Mouse (Mus musculus) kidney, postnatal 14 days (tissue): ENCODE data around the gene Prkag2.
A peak's percentile ranks its signal among the peaks of the same experiment; 100 is the strongest.
"Not testable (repeated sequence)": the region's sequence is repeated elsewhere in the genome, so short reads cannot be mapped to it uniquely, and the experiment has no call there.

ENCODE experiments used
- DNase-seq: peaks from one replicate; pipeline ENCODE4 v3.0.0; 2022; ENCODE audit warnings: mixed read lengths

The Prkag2 gene

GRCm38 (mm10) chr5:24860635-24861448 is 239.6 kb downstream of the Prkag2 start:
- DNase-seq, result peak; percentile 14

- DNase-seq, result no peak
Observed at GRCm38 (mm10) chr5:24859771-24860540, 240.5 kb downstream of the Prkag2 start.

DNA sequence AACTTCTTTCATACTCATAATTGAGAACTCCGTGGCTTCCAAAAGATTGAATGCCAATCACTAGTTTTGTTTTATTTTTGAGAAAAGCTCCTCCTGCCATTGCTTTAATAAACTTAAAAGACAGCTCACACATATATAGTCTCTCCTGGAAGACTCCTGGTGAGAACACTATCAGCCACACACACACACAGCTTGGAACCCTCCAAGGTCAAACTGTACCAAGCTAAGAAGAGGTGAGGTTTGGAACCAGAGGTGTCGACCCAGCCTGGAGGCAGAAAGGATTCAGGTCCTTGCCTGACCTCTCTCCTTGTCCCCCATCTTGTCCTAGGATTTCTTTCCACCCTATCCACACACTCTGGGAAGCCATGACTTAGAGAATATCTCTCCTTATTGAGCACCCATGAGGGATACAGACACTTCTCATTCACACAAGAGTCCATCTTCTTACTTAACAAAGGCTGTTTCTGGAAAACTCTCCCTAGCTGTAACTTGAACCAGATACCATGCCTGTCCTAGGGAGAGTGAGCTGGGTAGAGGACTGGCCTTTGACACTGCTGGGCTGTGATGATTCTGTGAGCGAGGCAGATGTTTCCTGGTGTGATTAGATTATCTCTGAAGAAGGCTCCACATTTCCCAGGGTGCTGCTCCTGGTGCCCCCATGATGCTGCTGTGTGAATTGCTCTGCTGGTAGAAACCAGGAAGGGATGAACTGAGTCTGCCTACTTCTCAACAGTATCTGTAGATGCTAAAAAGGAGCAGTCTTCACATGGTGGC is 245.4 kb downstream of the Prkag2 start:
- no peak for DNase-seq

DNA sequence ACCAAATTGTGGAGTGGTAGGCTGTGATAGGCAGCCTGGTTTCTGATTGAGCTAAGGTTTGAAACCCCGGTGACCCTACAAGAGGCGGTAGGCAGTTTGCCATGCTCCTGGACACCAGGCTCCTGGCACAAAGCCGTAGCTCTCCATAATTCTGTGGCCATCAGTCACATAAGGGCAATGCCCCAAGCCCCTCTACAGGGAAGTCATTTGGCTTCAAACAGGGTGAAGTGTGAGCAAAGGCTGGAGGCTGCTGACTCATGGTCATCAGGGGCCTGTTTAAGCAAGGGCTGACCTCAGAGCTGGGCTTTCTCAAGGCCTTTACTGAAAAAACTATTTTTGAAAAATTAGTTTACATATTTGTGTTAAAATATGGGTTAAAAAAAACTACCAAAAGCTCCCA is 246.2 kb downstream of the Prkag2 start:
- DNase-seq, result no peak

DNA sequence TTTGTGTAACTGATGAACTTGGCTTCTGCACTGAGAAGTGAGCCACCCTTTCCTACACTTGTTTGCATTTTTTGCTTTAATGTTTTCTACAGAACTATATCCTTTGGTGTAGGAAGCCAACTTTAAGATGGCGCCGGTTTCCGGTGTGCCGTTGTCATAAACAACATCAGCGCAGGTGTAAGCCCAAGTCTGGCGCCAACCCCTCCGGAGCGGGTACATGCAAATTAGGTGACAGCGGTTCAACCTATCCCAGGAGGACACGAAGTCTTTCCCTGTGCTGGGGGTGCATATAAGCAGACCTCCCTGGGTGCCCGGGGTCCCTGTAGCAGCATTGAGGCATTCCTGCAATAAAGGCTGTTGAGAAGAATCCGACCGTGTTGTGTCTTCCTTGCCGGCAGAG is 252.2 kb downstream of the Prkag2 start:
- DNase-seq, result not testable (repeated sequence)

GRCm38 (mm10) chr5:24843841-24844240 is 256.6 kb downstream of the Prkag2 start:
- DNase-seq, result no peak

DNA sequence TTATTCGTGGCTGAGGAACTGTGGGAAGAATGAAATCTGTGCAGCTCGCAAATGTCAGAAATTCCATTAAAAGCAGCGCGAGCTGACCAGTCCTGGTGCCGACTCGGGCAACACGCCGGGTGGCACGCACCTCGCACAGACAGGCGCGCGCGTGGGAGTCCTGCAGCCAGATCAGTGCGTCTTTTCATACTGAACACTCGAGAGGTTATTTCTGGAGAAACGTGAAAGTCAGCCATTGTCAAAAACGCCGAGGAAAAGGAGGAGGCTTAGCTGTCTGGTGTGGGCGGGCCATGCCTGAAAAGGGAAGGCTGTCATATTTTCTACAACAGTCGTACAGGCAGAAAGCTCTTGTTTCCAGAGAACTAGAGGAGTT is 257.4 kb downstream of the Prkag2 start:
- no peak for DNase-seq

- peak; percentile 99 for DNase-seq
Observed at GRCm38 (mm10) chr5:24842274-24843102, 258.0 kb downstream of the Prkag2 start, which contains the start of gene Rheb. Gene Rheb (minus strand): TSS chr5:24842624.

DNA sequence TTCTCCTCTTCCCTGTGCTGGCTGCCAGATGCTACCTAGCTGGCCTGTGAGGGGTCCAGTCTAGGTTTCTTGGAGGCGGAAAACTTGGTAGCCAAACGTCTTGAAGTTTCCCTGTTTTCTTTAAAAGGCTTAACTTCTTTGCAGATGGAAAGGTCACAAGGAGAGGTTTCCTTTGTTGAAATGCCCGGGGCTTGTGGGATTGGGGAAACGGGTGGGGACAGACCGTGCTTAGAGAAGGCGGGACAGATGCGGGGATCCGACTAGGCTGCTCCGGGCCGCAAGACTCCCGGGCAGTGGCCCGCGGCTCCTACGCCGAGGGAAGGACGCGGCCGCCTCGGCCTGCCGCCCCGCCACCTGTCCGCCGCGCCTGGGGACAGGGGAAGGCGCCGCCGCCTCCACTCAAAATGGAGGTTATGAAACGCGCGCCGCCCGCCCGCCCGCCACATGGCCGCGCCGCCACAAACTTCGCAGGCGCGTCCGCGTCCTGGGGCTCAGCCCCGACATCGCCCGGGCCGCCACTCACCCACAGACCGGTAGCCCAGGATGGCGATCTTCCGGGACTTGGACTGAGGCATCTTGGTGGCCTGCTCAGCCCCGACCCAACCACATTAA is 258.7 kb downstream of the Prkag2 start:
- DNase-seq, result no peak

GRCm38 (mm10) chr5:24840975-24841431 is 259.4 kb downstream of the Prkag2 start:
- DNase-seq, result peak; percentile 24

DNA sequence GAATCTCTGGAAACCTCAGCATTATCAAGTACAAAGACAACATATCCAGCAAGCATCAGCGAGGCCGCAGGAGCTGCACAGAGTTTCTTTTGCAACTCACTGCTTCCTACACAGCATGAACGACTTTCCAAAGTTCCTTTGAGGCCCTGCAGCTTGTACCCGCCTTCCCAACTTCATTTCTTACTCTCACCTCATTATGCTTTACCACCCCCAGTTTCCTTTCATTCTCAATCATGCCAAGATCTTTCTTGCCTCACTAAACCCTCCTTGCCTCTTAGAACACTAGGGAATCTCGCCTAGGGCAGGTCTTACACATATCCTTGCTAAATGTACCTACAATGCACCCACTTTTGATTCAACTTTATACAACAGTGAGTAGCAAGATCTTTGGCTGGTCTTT is 266.0 kb downstream of the Prkag2 start:
- DNase-seq, result no peak

GRCm38 (mm10) chr5:24831912-24832311 is 268.5 kb downstream of the Prkag2 start:
- no peak for DNase-seq

GRCm38 (mm10) chr5:24828446-24828845 is 272.0 kb downstream of the Prkag2 start:
- DNase-seq, result no peak

DNA sequence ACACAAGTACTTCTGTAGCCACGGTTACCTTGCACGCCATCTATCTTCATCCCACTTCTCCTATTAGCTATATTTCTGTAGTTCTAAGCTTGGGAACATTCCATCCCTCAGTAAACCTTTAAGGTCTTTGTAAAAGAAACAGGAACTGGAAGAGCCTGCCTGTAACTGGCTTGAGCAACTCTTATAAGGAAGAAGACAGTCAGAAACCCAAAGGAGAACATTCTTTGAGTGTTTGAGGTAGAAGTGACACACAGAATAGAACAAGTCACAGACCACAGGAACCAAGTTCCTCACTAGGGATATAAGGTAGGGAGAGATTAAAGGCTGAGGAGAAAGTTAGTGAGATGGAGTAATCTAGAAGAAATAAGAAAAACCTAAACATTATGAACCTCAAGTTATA is 273.3 kb downstream of the Prkag2 start:
- no peak for DNase-seq

GRCm38 (mm10) chr5:24826056-24826770 is 274.2 kb downstream of the Prkag2 start:
- DNase-seq, result no peak

- peak; percentile 61 for DNase-seq
Observed at GRCm38 (mm10) chr5:24825365-24826055, 274.9 kb downstream of the Prkag2 start.

DNA sequence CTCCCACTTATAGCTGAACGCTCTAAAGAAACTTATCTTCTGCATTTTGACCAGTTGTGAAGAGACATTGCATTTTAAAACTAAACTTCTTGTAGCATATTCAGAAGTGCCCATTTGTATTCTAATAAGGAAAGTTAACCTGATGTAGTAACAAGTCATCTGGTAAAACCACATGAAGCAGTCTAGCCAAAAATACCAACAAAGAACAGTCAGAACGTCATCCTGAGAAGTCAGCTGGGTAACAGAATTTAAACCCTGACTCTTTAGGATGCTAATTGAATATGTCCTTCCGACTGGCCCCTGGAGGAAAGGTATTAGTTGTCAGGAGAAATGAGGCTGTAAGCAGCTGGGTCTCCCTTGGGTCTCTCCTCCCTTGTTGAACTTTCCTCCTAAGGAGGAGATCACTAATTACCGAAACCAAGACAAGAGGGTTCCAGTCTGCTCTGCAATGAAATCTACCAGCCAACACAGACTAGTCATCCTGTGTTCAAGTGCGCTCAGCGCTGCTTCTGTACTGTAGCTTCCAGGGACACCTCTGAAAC is 276.5 kb downstream of the Prkag2 start:
- no peak for DNase-seq

- no peak for DNase-seq
Observed at GRCm38 (mm10) chr5:24822781-24823180, 277.7 kb downstream of the Prkag2 start.

GRCm38 (mm10) chr5:24822231-24822630 is 278.2 kb downstream of the Prkag2 start:
- DNase-seq, result not testable (repeated sequence)

DNA sequence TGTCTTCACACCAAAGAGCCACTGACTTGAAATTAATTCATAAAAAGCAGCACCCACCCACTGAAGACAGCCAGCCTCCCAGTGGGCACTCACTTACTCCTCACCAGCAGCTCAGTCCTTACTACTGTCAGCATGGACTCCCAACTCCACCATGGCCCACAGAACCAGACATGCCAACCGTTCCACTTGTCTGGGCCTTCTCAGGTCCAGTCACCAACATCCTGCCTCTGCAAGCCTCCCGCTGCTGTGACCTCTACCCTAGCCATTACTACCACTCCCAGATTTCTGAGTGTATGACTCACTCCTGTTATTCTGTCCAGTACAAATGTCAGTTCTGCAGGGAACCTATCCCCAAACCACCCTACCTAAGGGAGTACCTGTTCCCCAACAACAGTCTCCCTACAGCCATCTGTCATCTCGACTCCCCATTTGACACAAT is 279.0 kb downstream of the Prkag2 start:
- DNase-seq, result no peak
